Comparison of ENCODE assay signal across 21 mouse cellular contexts in genomic region chr6:92136356-92136755, GRCm38 (mm10). TPM values are rescaled to one million over a fixed set of nuclear protein-coding genes. Genes with fewer than 3 reads are reported as not detected.
DNase-seq lines count a peak whose midpoint lies in the region; ATAC-seq lines count a peak whose summit lies in the region.
"Had no signal": no experiment of that assay in that cellular context is flagged by ENCODE, and none has a peak within 500 bp of the region (broad histone marks: within the 10 kb centered on the region; RNA-seq: fewer than 3 reads in every experiment).

No protein-coding gene starts in this region.

- no peak for DNase-seq in frontal cortex, postnatal 25 days (ENCODE audit: low spot score in 2 of 2)
- DNase-seq in layer of hippocampus, adult 9-11 months = peak; percentile 34
- no peak for DNase-seq in layer of hippocampus, adult 8-10 months (ENCODE audit: low spot score in 2 of 2)
- DNase-seq in left cerebral cortex, adult 9 months (ENCODE audit: low spot score in 2 of 2) = peak; percentile 39
- no peak for DNase-seq in left cerebral cortex, postnatal 14 days (ENCODE audit: low spot score in 2 of 2)
- peak; percentile 54 for DNase-seq in telencephalon, adult 2 months (ENCODE audit: low read depth, low spot score)
- DNase-seq in gastrocnemius, postnatal 25 days = no peak
- DNase-seq: adrenal gland, adult 8-10 months; adrenal gland, postnatal 25 days; cerebellum, adult 18-20 months; cerebellum, adult 9-10 months; cerebellum, postnatal 14 days; gastrocnemius, adult 2 months; gastrocnemius, postnatal 14 days; heart, postnatal 10 days; heart, postnatal 36 days had no signal

- ATAC-seq in frontal cortex, adult (ENCODE audit: low TSS enrichment) = peak; percentile 72
- ATAC-seq: activated CD4-positive, CD25-positive, alpha-beta regulatory T cell, adult 4 months; forebrain, embryonic 13.5 days; forebrain, embryonic 16.5 days; hindbrain, embryonic 16.5 days had no signal

- intact Hi-C loops in left cerebral cortex, postnatal 14 days (cut with DNase I) = no loop called here

RNA-seq across cellular contexts. Expression of gene Nr2c2, which starts 45.2 kb away (rescaled TPM):
- total RNA-seq in layer of hippocampus, adult 8-10 months (2022) = 10 to 100 TPM; 83.3 to 91.6 (median 89.0) TPM
- 10 to 100 TPM; 88.9 to 93.9 TPM for total RNA-seq in left cerebral cortex, postnatal 14 days (2021)
- 10 to 100 TPM; 18.0 to 19.6 TPM for total RNA-seq in gastrocnemius, postnatal 25 days (2021)

RNA-seq across cellular contexts. Expression of gene Mrps25, which starts 47.5 kb away (rescaled TPM):
- total RNA-seq in layer of hippocampus, adult 8-10 months (2022) = 10 to 100 TPM; 39.0 to 53.9 (median 47.7) TPM
- 10 to 100 TPM; 53.5 to 55.5 TPM for total RNA-seq in left cerebral cortex, postnatal 14 days (2021)
- 10 to 100 TPM; 35.6 to 37.6 TPM for total RNA-seq in gastrocnemius, postnatal 25 days (2021)

Comparison
In these comparisons a context has a peak if more than half of its experiments do, and no peak if none do; other contexts are left out.
1. DNase-seq: peak in layer of hippocampus, adult 9-11 months (single experiment), left cerebral cortex, adult 9 months (2 of 2) and telencephalon, adult 2 months (single experiment); none in frontal cortex, postnatal 25 days (0 of 2), layer of hippocampus, adult 8-10 months (0 of 2), left cerebral cortex, postnatal 14 days (0 of 2) and gastrocnemius, postnatal 25 days (single experiment).
2. RNA of gene Nr2c2, which starts 45.2 kb away (total RNA-seq): 88.9 to 93.9 TPM in left cerebral cortex, postnatal 14 days and 83.3 to 91.6 TPM in layer of hippocampus, adult 8-10 months; 18.0 to 19.6 TPM in gastrocnemius, postnatal 25 days; every median in the first group is over 4 times any median in the second.